Mouse (Mus musculus) embryonic facial prominence, embryonic 11.5 days (tissue): ENCODE data around the gene Arhgap25. TPM values are rescaled to one million over a fixed set of nuclear protein-coding genes. Genes with fewer than 3 reads are reported as not detected.
"Not testable (repeated sequence)": the region's sequence is repeated elsewhere in the genome, so short reads cannot be mapped to it uniquely, and the experiment has no call there.

Experiments
- ATAC-seq: fragments of 200-750 bp; cut with Nextera tagmentation; replicated peaks from 2 replicates; pipeline ENCODE4 v1.8.0; 2017; ENCODE audit warnings: low read depth; ENCODE audit not compliant: insufficient number of reproducible peaks, low FRiP score, low TSS enrichment
- DNase-seq: peaks from one replicate; pipeline ENCODE4 v3.0.0-alpha.2; 2015; ENCODE audit warnings: low spot score
- H3K27ac ChIP-seq: fragments of 300-500 bp; sonication (generic); replicated peaks from 2 replicates; pipeline ENCODE4 v1.5.1; 2014; ENCODE audit warnings: mild to moderate bottlenecking, low read depth, low read length, control low read depth
- H3K27me3 ChIP-seq: fragments of 300-500 bp; sonication (generic); 2 replicates; pipeline ENCODE4 v1.6.1; 2014; ENCODE audit warnings: mild to moderate bottlenecking, low read length, moderate library complexity, mixed read lengths; ENCODE audit not compliant: control insufficient read depth, insufficient read depth
- H3K36me3 ChIP-seq: fragments of 300-500 bp; sonication (generic); replicated peaks from 2 replicates; pipeline ENCODE4 v1.6.1; 2014; ENCODE audit warnings: low read depth, mild to moderate bottlenecking, low read length, moderate library complexity, mixed read lengths; ENCODE audit not compliant: control insufficient read depth, insufficient read depth
- H3K4me1 ChIP-seq: fragments of 300-500 bp; sonication (generic); 2 replicates; pipeline ENCODE4 v1.6.1; 2014; ENCODE audit warnings: low read length, mixed read lengths; ENCODE audit not compliant: control insufficient read depth, insufficient read depth
- H3K4me2 ChIP-seq: fragments of 300-500 bp; sonication (generic); 2 replicates; pipeline ENCODE4 v1.6.1; 2014; ENCODE audit warnings: low read depth, mild to moderate bottlenecking, control low read depth, low read length, moderate library complexity
- H3K4me3 ChIP-seq: fragments of 300-500 bp; sonication (generic); 2 replicates; pipeline ENCODE4 v1.5.1; 2014; ENCODE audit warnings: low read depth, low read length, control low read depth
- H3K9ac ChIP-seq: fragments of 300-500 bp; sonication (generic); replicated peaks from 2 replicates; pipeline ENCODE4 v1.6.1; 2014; ENCODE audit warnings: mild to moderate bottlenecking, control low read depth, low read length
- H3K9me3 ChIP-seq: fragments of 300-500 bp; sonication (generic); replicated peaks from 2 replicates; pipeline ENCODE4 v1.6.1; 2016; ENCODE audit warnings: mild to moderate bottlenecking, low read length, inconsistent platforms, mixed read lengths; ENCODE audit not compliant: control insufficient read depth
- WGBS: fragments of 180-500 bp; shearing (Covaris S2); extraction: QIAGEN DNeasy Blood & Tissue Kit; methylation state at CpG from one replicate; pipeline ENCODE4 v1.1.7; 2014; 5-methylcytosine and 5-hydroxymethylcytosine counted together
- polyA plus RNA-seq: library from polyadenylated mRNA; unstranded; fragments of >200 nt; fragmentation: Nextera tagmentation; extraction: Ambion mirVana; gene quantifications from 2 replicates; pipeline ENCODE4 v1.2.1, GENCODE M21; 2014

Arhgap25 gene
- polyA plus RNA-seq, 1 experiment from 2014 or later: 3.9 TPM

DNA sequence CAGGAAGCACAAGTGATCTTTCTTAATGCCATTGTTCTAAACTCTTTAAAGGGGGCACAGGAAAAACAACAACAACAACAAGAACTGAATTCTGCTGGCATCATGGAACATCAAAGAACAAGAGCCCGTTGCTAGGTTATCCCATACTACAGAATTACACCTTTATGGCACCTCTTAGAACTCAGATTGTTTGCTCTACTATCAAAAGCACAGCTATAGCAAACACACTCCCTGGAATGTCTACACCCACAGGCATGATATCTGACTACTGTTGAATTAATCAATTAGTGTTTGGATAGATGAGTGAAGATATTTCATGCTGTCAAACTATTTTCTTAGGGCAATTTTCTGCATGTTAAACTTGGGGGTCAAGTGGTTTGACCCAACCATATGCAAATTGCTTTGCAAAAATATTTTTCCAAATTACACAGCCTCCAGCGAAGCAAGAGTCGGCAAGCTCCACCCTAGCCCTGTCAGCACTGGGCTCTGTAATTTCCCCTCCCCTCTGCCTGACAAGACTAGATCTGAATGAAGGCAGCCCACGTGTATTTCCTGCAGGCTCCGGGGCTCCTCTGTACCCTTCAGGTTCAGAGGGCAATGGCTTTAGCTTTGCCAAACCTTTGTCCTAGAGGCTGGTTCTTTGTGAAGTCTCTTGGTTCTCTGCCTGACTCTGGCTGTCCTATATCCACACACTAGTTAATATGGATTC is 53.6 kb downstream of the Arhgap25 start:
- no peaks in the 10 kb centered on the region for H3K4me1 ChIP-seq
- no peak for DNase-seq
- no peak for ATAC-seq
- 42% methylated on average over 5 of the region's 5 CpGs for WGBS
- H3K27me3 ChIP-seq: no peaks in the 10 kb centered on the region
- H3K9ac ChIP-seq: no peak overlapping the region
- H3K36me3 ChIP-seq: no peaks in the 10 kb centered on the region
- H3K9me3 ChIP-seq: no peaks in the 10 kb centered on the region
- H3K27ac ChIP-seq: no peak overlapping the region
- H3K4me3 ChIP-seq: no peak overlapping the region
- no peak overlapping the region for H3K4me2 ChIP-seq

DNA sequence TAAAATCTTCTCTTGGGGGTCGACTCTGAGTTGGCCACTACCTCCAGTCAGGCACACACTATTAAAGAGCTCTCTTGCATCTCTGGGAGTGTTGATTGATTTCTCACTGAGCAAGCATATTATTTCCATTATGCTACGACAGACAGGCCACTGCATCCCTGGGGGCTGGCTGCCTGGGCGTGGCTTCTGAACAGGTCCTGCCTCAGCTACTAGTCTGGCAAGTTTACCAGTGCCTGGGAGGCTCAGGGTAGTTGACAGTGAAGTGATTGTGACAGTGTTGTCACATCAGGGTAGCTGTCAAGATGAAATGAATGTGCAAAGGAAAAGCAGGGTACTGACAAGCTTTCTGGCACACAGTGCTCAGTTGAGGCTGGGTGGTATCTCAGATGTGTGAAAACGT is 54.2 kb downstream of the Arhgap25 start:
- Histone ChIP-seq H3K9ac (no peak overlapping the region), H3K27me3 (no peaks in the 10 kb centered on the region), H3K4me2 (no peak overlapping the region), H3K27ac (no peak overlapping the region), H3K4me1 (no peaks in the 10 kb centered on the region), H3K9me3 (no peaks in the 10 kb centered on the region), H3K4me3 (no peak overlapping the region), H3K36me3 (no peaks in the 10 kb centered on the region)
- 58% methylated on average over 4 of the region's 4 CpGs for WGBS
- ATAC-seq (no peak), DNase-seq (no peak)

DNA sequence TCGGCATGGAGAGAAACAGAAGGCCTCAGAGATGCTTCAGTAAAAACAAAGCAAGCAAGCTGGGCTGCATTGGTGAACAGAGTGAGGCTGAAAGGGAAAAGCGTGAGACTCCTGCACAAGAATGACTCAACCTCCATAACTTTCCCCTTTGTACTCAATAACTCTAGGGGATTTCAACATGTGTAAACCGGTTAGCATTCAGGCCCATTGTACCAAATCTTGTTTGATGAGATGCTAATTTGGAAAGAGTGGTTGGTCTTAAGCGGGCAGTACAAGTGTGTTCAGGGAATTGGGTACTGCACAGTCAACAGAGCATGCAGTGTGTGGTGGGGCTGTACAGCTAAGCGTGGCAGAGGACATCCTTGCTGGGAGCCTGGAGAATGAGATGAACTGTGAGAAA is 57.8 kb downstream of the Arhgap25 start:
- H3K4me2 ChIP-seq: no peak overlapping the region
- ATAC-seq (no peak), DNase-seq (no peak)
- H3K9me3 ChIP-seq: no peaks in the 10 kb centered on the region
- H3K4me1 ChIP-seq: no peaks in the 10 kb centered on the region
- no peaks in the 10 kb centered on the region for H3K36me3 ChIP-seq
- 85% methylated on average over 5 of the region's 5 CpGs for WGBS
- no peaks in the 10 kb centered on the region for H3K27me3 ChIP-seq
- no peak overlapping the region for H3K27ac ChIP-seq
- H3K9ac ChIP-seq: no peak overlapping the region
- H3K4me3 ChIP-seq: no peak overlapping the region

DNA sequence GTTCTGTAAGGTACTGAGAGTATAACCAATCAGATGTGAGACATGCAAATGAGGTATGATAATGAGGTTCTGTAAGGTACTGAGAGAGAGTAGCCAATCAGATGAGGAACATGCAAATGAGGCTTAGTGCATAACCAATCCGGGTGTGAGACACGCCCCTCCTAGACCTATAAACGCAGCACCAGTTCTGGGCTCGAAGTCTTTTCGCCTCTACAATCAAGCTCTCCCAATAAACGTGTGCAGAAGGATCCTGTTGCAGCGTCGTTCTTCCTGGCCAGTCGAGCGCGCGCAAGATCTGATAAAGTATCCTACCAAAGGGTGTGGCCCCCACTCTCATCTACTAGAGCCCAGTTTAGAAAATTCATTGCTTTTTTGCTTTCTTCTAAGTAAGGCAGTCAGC is 63.0 kb downstream of the Arhgap25 start:
- not testable (repeated sequence) for H3K27ac ChIP-seq, ATAC-seq
- WGBS: 92% methylated on average over 12 of the region's 12 CpGs

DNA sequence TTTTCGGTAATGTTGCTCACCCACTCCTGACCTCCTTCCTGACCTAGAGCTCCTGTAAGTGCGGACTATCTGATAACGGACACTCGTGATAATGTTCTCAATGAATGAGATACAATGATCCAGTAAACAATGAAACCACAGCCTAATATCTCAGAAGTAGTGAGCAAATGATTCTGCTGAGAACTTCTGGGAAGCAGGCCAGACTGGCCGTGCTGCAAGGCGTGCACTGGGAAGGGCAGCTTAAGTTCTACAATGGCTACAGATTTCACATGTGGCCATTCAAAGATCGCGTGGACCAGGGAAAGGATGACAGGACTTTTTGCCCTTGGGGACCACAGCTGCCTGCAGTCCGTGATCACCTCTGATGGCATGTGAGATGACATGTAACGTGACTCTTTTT is 64.7 kb downstream of the Arhgap25 start:
- Histone ChIP-seq H3K27me3 (no peaks in the 10 kb centered on the region), H3K27ac (no peak overlapping the region), H3K9me3 (no peaks in the 10 kb centered on the region), H3K9ac (no peak overlapping the region), H3K4me2 (no peak overlapping the region), H3K4me3 (no peak overlapping the region), H3K4me1 (no peaks in the 10 kb centered on the region), H3K36me3 (no peaks in the 10 kb centered on the region)
- WGBS: 90% methylated on average over 10 of the region's 10 CpGs
- no peak for DNase-seq
- ATAC-seq: no peak

More for the DNA sequence above, 63.0 kb downstream of the Arhgap25 start:
- H3K4me2 ChIP-seq, H3K4me1 ChIP-seq, DNase-seq, H3K27me3 ChIP-seq, H3K36me3 ChIP-seq, H3K9me3 ChIP-seq, H3K9ac ChIP-seq, H3K4me3 ChIP-seq: not testable (repeated sequence)

DNA sequence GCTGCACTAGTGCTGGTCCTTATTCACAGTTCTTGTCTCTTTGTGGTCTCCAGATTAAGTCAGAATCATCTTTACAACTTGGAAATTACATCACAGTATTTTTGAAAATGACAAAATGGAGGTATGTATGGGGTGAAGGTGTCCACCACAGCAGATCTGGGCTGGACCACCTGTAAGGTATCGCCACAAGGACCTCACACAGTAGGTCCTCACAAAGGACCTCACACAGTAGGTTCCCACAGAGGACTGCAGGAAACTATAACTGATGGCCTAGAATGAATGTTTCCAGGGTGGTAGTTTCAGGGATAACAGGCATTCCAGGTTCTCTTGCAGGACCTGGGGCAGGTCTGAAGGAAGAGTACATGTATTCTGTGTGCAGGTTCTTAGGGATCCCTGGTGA is 65.7 kb downstream of the Arhgap25 start:
- ATAC-seq (no peak), DNase-seq (no peak)
- no peak overlapping the region for H3K27ac ChIP-seq
- H3K9ac ChIP-seq: no peak overlapping the region
- H3K4me2 ChIP-seq: no peak overlapping the region
- no peaks in the 10 kb centered on the region for H3K27me3 ChIP-seq
- no peaks in the 10 kb centered on the region for H3K36me3 ChIP-seq
- no peaks in the 10 kb centered on the region for H3K4me1 ChIP-seq
- H3K9me3 ChIP-seq: no peaks in the 10 kb centered on the region
- 100% methylated on average over 1 of the region's 1 CpGs for WGBS
- H3K4me3 ChIP-seq: no peak overlapping the region

DNA sequence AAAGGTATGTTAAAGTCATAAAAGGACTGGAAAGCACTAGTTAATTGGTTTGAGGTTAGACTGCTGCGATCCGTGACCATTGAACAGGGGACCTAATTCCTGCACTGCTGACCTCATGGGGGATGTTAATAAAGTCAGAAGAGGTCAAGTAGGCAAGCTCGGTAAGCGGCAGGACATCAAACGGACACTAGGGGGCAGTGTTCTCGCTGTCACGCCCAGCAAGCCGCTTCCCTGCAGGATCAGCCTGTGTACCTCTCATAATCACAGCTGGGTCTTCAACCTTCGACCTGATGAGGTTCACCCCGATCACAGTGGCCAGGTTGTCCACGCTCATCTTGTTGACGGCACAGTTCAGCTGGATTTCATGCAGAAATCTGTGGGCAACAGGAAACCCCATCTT is 66.8 kb downstream of the Arhgap25 start:
- no peak for ATAC-seq
- Histone ChIP-seq H3K4me2 (0 out of 2 replicates have a peak overlapping the region, but pooled peaks have one; percentile 13), H3K9ac (no peak overlapping the region), H3K27me3 (no peaks in the 10 kb centered on the region), H3K9me3 (no peaks in the 10 kb centered on the region), H3K4me3 (no peak overlapping the region), H3K4me1 (no peaks in the 10 kb centered on the region), H3K27ac (no peak overlapping the region), H3K36me3 (no peaks in the 10 kb centered on the region)
- 13% methylated on average over 12 of the region's 12 CpGs for WGBS
- peak; percentile 87 for DNase-seq

DNA sequence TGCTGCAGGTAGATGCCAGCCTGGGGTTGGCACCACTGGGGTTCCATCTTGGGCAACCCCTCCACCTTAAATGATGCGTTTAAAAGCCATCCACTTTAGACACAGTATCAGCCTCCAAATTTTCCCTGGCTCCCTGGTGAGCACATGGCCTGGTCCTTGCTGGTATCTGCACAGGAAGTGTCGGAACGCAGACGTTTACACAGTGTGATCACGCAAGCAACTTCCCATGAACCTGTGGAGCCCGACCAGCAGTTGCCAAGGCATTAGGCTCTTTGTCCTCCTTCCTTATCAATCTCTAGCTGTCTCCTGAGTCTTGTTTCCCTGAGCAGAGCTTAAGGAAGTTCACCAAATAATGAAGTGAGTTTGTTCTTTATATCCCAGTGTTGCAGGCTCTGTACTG is 77.6 kb downstream of the Arhgap25 start:
- H3K9me3 ChIP-seq: no peaks in the 10 kb centered on the region

More for the DNA sequence above, 77.6 kb downstream of the Arhgap25 start:
- Histone ChIP-seq H3K4me3 (no peak overlapping the region), H3K36me3 (no peaks in the 10 kb centered on the region), H3K4me2 (no peak overlapping the region), H3K4me1 (no peaks in the 10 kb centered on the region), H3K27ac (no peak overlapping the region), H3K27me3 (no peaks in the 10 kb centered on the region), H3K9ac (no peak overlapping the region)
- DNase-seq: no peak
- WGBS: 81% methylated on average over 6 of the region's 6 CpGs
- no peak for ATAC-seq
